Mouse (Mus musculus): ENCODE data around the gene Mcm7. TPM values are rescaled to one million over a fixed set of nuclear protein-coding genes. Genes with fewer than 3 reads are reported as not detected.

The Mcm7 gene
- total and polyA plus RNA-seq, 3 experiments = 146 to 277 (median 206) TPM

- TF ChIP-seq RAD21 (IDR thresholded peaks at IDR 0.05; ENCODE audit: low read depth, low read length) (no peak), RCOR1 (conservative IDR thresholded peaks at IDR 0.05; ENCODE audit: low read depth, low read length) (0 out of 2 replicates have a peak, but pooled peaks have one; percentile 79), TCF12 (IDR thresholded peaks at IDR 0.05; ENCODE audit: low read depth, low read length) (peak; percentile 97), CTCF (conservative IDR thresholded peaks at IDR 0.05 in 1 of 2, IDR thresholded peaks at IDR 0.05 in 1 of 2; ENCODE audit: low read depth in 2 of 2, low read length in 2 of 2) (no peak), MYC (IDR thresholded peaks at IDR 0.05; ENCODE audit: low read depth, low read length) (no peak), HCFC1 (IDR thresholded peaks at IDR 0.05; ENCODE audit: low read depth, low read length) (peak; percentile 94), MAFK (IDR thresholded peaks at IDR 0.05; ENCODE audit: insufficient replicate concordance, low read length) (0 out of 2 replicates have a peak, but pooled peaks have one; percentile 25), E2F4 (IDR thresholded peaks at IDR 0.05; ENCODE audit: insufficient replicate concordance, low read depth, low read length) (peak; percentile 56; the same call in 1 of the 2 replicates), ELF1 (IDR thresholded peaks at IDR 0.05; ENCODE audit: low read depth, low read length) (peak; percentile 73)
These were observed 11.2 kb downstream of the Mcm7 start, which contains the start of gene Cops6 (continued) for GRCm38 (mm10) chr5:138160842-138161665.

GRCm38 (mm10) chr5:138160224-138160762 lies 11.9 kb downstream of the Mcm7 start:
- no peak for DNase-seq (ENCODE audit: extremely low read depth)
- no peak overlapping the region for H3K27ac ChIP-seq (ENCODE audit: insufficient read depth, low read depth)
- peaks cover 8% of the 10 kb centered on the region; the same call in 1 of the 2 replicates for H3K79me2 ChIP-seq (replicated peaks; ENCODE audit: control insufficient read depth, extremely low read depth, insufficient read depth, poor library complexity, severe bottlenecking)
- in situ Hi-C loops (cut with MboI; ENCODE audit: low pct_ligation_motif_present, low pct_unique_long_range_greater_than_20kb, low sequenced_read_pairs) = loop anchor here (5.0 kb wide), 1 partner anchor 53 kb away; no protein-coding TSS in a partner anchor
- dilution Hi-C loops (cut with MboI; ENCODE audit: extremely low pct_ligation_motif_present, extremely low pct_unique_long_range_greater_than_20kb, low sequenced_read_pairs) = no loop called here
- no peaks in the 10 kb centered on the region for H3K27me3 ChIP-seq (replicated peaks)
- peak overlapping the region; percentile 62; the same call in 1 of the 2 replicates for H3K9ac ChIP-seq (ENCODE audit: insufficient read depth, low read depth)
- H3K4me1 ChIP-seq (ENCODE audit: control insufficient read depth in 1 of 2, insufficient read depth in 2 of 2) = peaks cover 0 to 22% of the 10 kb centered on the region in 2 experiments; a peak in 2 of 4 replicates
- peak; percentile 48 for TF ChIP-seq CHD2 (IDR thresholded peaks at IDR 0.05; ENCODE audit: low read length)
- TF ChIP-seq NELFE (IDR thresholded peaks at IDR 0.05; ENCODE audit: low read depth, low read length) = no peak
- no peaks in the 10 kb centered on the region for H3K9me3 ChIP-seq (replicated peaks; ENCODE audit: low read length)
- peak overlapping the region in 2 of 3 experiments; percentile 54 to 90 for H3K4me3 ChIP-seq (replicated peaks in 1 of 3; ENCODE audit: low read depth in 2 of 3, low read length in 2 of 3, poor library complexity in 1 of 3)
- peaks cover 29 to 32% of the 10 kb centered on the region in 2 experiments for H3K36me3 ChIP-seq (replicated peaks in 1 of 2; ENCODE audit: control insufficient read depth in 1 of 2, insufficient read depth in 1 of 2, low read length in 1 of 2)
- H3K4me2 ChIP-seq (ENCODE audit: insufficient read depth, low read depth, poor library complexity, severe bottlenecking) = peak overlapping the region; percentile 48; the same call in 1 of the 2 replicates

DNA sequence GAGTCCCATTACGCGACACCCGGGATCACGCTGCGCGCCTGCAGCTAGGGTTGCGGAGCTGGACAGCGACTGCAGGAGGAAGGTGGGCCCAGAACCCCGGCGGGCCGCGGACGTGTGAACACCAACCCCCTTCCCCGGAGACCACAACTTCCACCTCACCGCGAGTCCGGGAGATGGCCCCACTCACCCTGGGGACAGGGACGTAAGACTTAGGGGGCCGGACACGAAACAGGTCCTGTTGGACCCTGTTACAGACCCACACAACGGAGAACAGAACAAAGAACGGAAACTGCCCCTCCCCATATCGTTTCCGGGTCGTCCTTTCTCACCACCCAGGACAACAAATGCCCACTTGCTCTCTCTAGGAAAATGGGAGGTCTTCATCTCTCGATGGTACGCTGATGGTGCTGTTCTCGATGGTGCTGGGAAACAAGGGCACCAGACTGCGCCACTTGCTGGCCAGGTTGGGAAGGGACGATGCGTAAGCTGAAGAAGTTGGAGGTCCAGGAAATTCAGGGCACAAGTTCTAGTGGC lies 16.7 kb downstream of the Mcm7 start, which contains the start of gene Zfp113:
Gene Zfp113 (minus strand): TSS at position 302 of the 534 bp plus-strand sequence.
- Histone ChIP-seq H3K36me3 (replicated peaks in 1 of 2; ENCODE audit: control insufficient read depth in 1 of 2, insufficient read depth in 1 of 2, low read length in 1 of 2) (peaks cover 13 to 25% of the 10 kb centered on the region in 2 experiments), H3K79me2 (replicated peaks; ENCODE audit: control insufficient read depth, extremely low read depth, insufficient read depth, poor library complexity, severe bottlenecking) (peaks cover 12% of the 10 kb centered on the region), H3K4me3 (replicated peaks in 1 of 3; ENCODE audit: low read depth in 2 of 3, low read length in 2 of 3, poor library complexity in 1 of 3) (peak within 1 kb of the TSS; percentile 88 to 90 (median 89)), H3K9ac (ENCODE audit: insufficient read depth, low read depth) (peak within 1 kb of the TSS; percentile 94), H3K4me1 (ENCODE audit: control insufficient read depth in 1 of 2, insufficient read depth in 2 of 2) (peaks cover 0 to 17% of the 10 kb centered on the region in 2 experiments; a peak in 2 of 4 replicates), H3K9me3 (replicated peaks; ENCODE audit: low read length) (no peaks in the 10 kb centered on the region), H3K27ac (ENCODE audit: insufficient read depth, low read depth) (peak within 1 kb of the TSS; percentile 30; the same call in 1 of the 2 replicates), H3K4me2 (ENCODE audit: insufficient read depth, low read depth, poor library complexity, severe bottlenecking) (peak within 1 kb of the TSS; percentile 100), H3K27me3 (replicated peaks) (no peaks in the 10 kb centered on the region)
- peak; percentile 96 for DNase-seq (ENCODE audit: extremely low read depth)
- in situ Hi-C loops (cut with MboI; ENCODE audit: low pct_ligation_motif_present, low pct_unique_long_range_greater_than_20kb, low sequenced_read_pairs) = no loop called here
- dilution Hi-C loops (cut with MboI; ENCODE audit: extremely low pct_ligation_motif_present, extremely low pct_unique_long_range_greater_than_20kb, low sequenced_read_pairs) = no loop called here
- TF ChIP-seq ELF1 (IDR thresholded peaks at IDR 0.05; ENCODE audit: low read depth, low read length) (peak; percentile 90), POLR2A (IDR thresholded peaks at IDR 0.05; ENCODE audit: low read depth, low read length) (peak; percentile 81), JUN (IDR thresholded peaks at IDR 0.05; ENCODE audit: insufficient read depth, low read depth, low read length) (no peak), PAX5 (IDR thresholded peaks at IDR 0.05; ENCODE audit: low read length) (no peak), EP300 (IDR thresholded peaks at IDR 0.05; ENCODE audit: low read length) (no peak), MYC (IDR thresholded peaks at IDR 0.05; ENCODE audit: low read depth, low read length) (peak; percentile 68; the same call in 1 of the 2 replicates), CHD2 (IDR thresholded peaks at IDR 0.05; ENCODE audit: low read length) (peak; percentile 78; the same call in 1 of the 2 replicates), MEF2A (IDR thresholded peaks at IDR 0.05; ENCODE audit: borderline replicate concordance, low read depth, low read length) (peak; percentile 79; the same call in 1 of the 2 replicates), TCF12 (IDR thresholded peaks at IDR 0.05; ENCODE audit: low read depth, low read length) (peak; percentile 72), GABPA (IDR thresholded peaks at IDR 0.05; ENCODE audit: insufficient replicate concordance, low read depth, low read length) (peak; percentile 91), POLR2AphosphoS2 (IDR thresholded peaks at IDR 0.05; ENCODE audit: low read depth, low read length) (peak; percentile 40; the same call in 1 of the 2 replicates), NRF1 (IDR thresholded peaks at IDR 0.05; ENCODE audit: low read depth, low read length) (peak; percentile 53), ETS1 (conservative IDR thresholded peaks at IDR 0.05; ENCODE audit: low read depth, low read length) (peak; percentile 44; the same call in 1 of the 2 replicates), ZC3H11A (IDR thresholded peaks at IDR 0.05; ENCODE audit: low read depth, low read length) (no peak), ZNF384 (IDR thresholded peaks at IDR 0.05; ENCODE audit: low read depth, low read length) (no peak; the same call in 1 of the 2 replicates), USF1 (IDR thresholded peaks at IDR 0.05; ENCODE audit: low read depth, low read length) (no peak), MAX (IDR thresholded peaks at IDR 0.05; ENCODE audit: low read length) (peak; percentile 78), CTCF (conservative IDR thresholded peaks at IDR 0.05 in 1 of 2, IDR thresholded peaks at IDR 0.05 in 1 of 2; ENCODE audit: low read depth in 2 of 2, low read length in 2 of 2) (peak; percentile 20 to 90; a peak in 2 of 4 replicates), ZKSCAN1 (IDR thresholded peaks at IDR 0.05; ENCODE audit: borderline replicate concordance, low read depth, low read length) (no peak)

All from CH12.LX (cell line).